Mouse (Mus musculus): ENCODE measurements around the gene Primpol. TPM values are rescaled to one million over a fixed set of nuclear protein-coding genes. Genes with fewer than 3 reads are reported as not detected.

Primpol gene
- total and polyA plus RNA-seq, 3 experiments, result 7.1 to 11.6 TPM; not detected in 1

DNA sequence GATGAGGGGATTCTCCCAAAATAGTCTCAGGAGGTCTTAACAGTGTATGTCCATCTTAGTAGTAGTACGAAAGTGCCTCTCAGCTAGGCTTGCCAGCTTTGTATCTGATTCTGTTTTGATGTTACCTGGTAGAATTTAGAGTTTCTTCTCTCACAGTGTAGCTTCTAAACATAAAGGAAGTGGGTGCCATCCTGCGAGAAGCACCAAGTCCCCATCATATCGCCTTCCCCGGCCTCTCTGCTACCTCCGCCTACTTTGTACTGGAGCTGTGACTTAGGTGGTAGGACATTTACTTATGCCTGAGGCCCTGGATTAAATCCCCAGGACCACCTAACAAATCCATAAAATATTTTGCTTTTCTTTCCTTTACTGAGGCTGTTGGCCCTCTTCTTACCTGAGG is 9.6 kb upstream of the Primpol start:
- TF ChIP-seq CHD2 (IDR thresholded peaks at IDR 0.05; ENCODE audit: low read length) (no peak), ZKSCAN1 (IDR thresholded peaks at IDR 0.05; ENCODE audit: low read depth, low read length) (no peak), TBP (IDR thresholded peaks at IDR 0.05; ENCODE audit: low read depth, low read length) (no peak), JUND (IDR thresholded peaks at IDR 0.05; ENCODE audit: low read depth, low read length) (no peak), ZNF384 (IDR thresholded peaks at IDR 0.05; ENCODE audit: low read depth, low read length) (no peak), POLR2A (IDR thresholded peaks at IDR 0.05; ENCODE audit: control insufficient read depth in 1 of 2, insufficient read depth in 1 of 2, low read depth in 1 of 2, low read length in 2 of 2, poor library complexity in 1 of 2) (no peak), UBTF (IDR thresholded peaks at IDR 0.05; ENCODE audit: borderline replicate concordance, insufficient read depth, low read depth, low read length) (no peak), EP300 (IDR thresholded peaks at IDR 0.05; ENCODE audit: low read depth in 1 of 2, low read length in 2 of 2) (no peak), SMC3 (IDR thresholded peaks at IDR 0.05; ENCODE audit: low read depth, low read length) (no peak), HCFC1 (IDR thresholded peaks at IDR 0.05; ENCODE audit: low read depth, low read length) (no peak), MAX (IDR thresholded peaks at IDR 0.05; ENCODE audit: low read length) (no peak), CHD1 (IDR thresholded peaks at IDR 0.05; ENCODE audit: low read depth, low read length) (no peak), ZC3H11A (IDR thresholded peaks at IDR 0.05; ENCODE audit: low read depth, low read length) (no peak), ELF1 (IDR thresholded peaks at IDR 0.05; ENCODE audit: low read depth, low read length) (no peak), TAL1 (IDR thresholded peaks at IDR 0.05; ENCODE audit: low read length) (no peak), MAZ (IDR thresholded peaks at IDR 0.05; ENCODE audit: low read depth, low read length) (no peak), E2F4 (IDR thresholded peaks at IDR 0.05; ENCODE audit: borderline replicate concordance, low read depth, low read length) (no peak), MYC (IDR thresholded peaks at IDR 0.05; ENCODE audit: low read depth, low read length) (no peak), GATA1 (IDR thresholded peaks at IDR 0.05; ENCODE audit: low read depth, low read length) (no peak), MAFK (IDR thresholded peaks at IDR 0.05; ENCODE audit: borderline replicate concordance, low read depth, low read length) (no peak)
- no peak for DNase-seq (ENCODE audit: low read depth, low spot score)
- Histone ChIP-seq H3K9me3 (replicated peaks; ENCODE audit: insufficient read depth, low read length) (no peaks in the 10 kb centered on the region), H3K79me2 (ENCODE audit: control insufficient read depth, insufficient read depth, low read length, poor library complexity) (peaks cover 59% of the 10 kb centered on the region), H3K4me3 (ENCODE audit: control insufficient read depth in 1 of 2, insufficient read depth in 1 of 2, low read depth in 2 of 2, low read length in 2 of 2) (no peak overlapping the region), H3K36me3 (ENCODE audit: control insufficient read depth in 1 of 2, insufficient read depth in 2 of 2, low read length in 2 of 2) (peaks cover 15 to 41% of the 10 kb centered on the region in 2 experiments), H3K4me1 (ENCODE audit: control insufficient read depth in 1 of 2, insufficient read depth in 2 of 2, low read length in 2 of 2) (peaks cover 17 to 32% of the 10 kb centered on the region in 2 experiments; a peak in 3 of 4 replicates), H3K27ac (ENCODE audit: control insufficient read depth, low read depth, low read length) (no peak overlapping the region), H3K9ac (ENCODE audit: control insufficient read depth, low read depth, low read length, poor library complexity, severe bottlenecking) (no peak overlapping the region), H3K27me3 (ENCODE audit: control insufficient read depth in 1 of 2, insufficient read depth in 2 of 2, low read length in 2 of 2) (no peaks in the 10 kb centered on the region)

DNA sequence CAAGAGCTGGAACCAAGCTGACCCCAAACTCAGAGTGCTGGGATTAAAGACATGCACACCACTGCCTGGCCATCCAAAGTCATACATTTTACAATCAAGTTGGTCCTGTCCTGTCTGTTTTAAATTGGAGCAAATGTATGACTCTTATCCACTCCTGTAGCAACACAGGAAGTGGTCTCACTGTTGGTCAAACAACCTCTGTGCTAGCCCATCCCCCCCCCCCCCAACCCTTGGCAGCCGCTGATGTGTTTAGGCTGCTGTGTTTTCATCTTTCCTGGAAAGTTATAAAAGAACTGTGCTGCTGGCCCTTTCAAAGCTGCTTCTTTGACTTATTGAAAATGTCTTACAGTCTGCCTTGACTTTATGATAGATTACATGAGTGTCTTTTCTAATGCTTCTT is 8.2 kb upstream of the Primpol start:
- no peak overlapping the region for H3K9ac ChIP-seq (ENCODE audit: control insufficient read depth, low read depth, low read length, poor library complexity, severe bottlenecking)
- no peak overlapping the region for H3K4me3 ChIP-seq (ENCODE audit: control insufficient read depth in 1 of 2, insufficient read depth in 1 of 2, low read depth in 2 of 2, low read length in 2 of 2)
- peaks cover 66% of the 10 kb centered on the region for H3K79me2 ChIP-seq (ENCODE audit: control insufficient read depth, insufficient read depth, low read length, poor library complexity)
- H3K36me3 ChIP-seq (ENCODE audit: control insufficient read depth in 1 of 2, insufficient read depth in 2 of 2, low read length in 2 of 2), result peaks cover 15 to 47% of the 10 kb centered on the region in 2 experiments
- H3K9me3 ChIP-seq (replicated peaks; ENCODE audit: insufficient read depth, low read length), result no peaks in the 10 kb centered on the region
- no peaks in the 10 kb centered on the region for H3K27me3 ChIP-seq (ENCODE audit: control insufficient read depth in 1 of 2, insufficient read depth in 2 of 2, low read length in 2 of 2)
- DNase-seq (ENCODE audit: low read depth, low spot score), result no peak
- peaks cover 17 to 33% of the 10 kb centered on the region in 2 experiments; a peak in 3 of 4 replicates for H3K4me1 ChIP-seq (ENCODE audit: control insufficient read depth in 1 of 2, insufficient read depth in 2 of 2, low read length in 2 of 2)
- H3K27ac ChIP-seq (ENCODE audit: control insufficient read depth, low read depth, low read length), result no peak overlapping the region
- TF ChIP-seq CTCF (IDR thresholded peaks at IDR 0.05 in 2 of 3, conservative IDR thresholded peaks at IDR 0.05 in 1 of 3; ENCODE audit: control insufficient read depth in 1 of 3, insufficient read depth in 1 of 3, low read depth in 2 of 3, low read length in 3 of 3, poor library complexity in 1 of 3, severe bottlenecking in 1 of 3) (no peak), ZKSCAN1 (IDR thresholded peaks at IDR 0.05; ENCODE audit: low read depth, low read length) (no peak), ETS1 (IDR thresholded peaks at IDR 0.05; ENCODE audit: low read depth, low read length) (no peak), GATA1 (IDR thresholded peaks at IDR 0.05; ENCODE audit: low read depth, low read length) (no peak), MXI1 (IDR thresholded peaks at IDR 0.05; ENCODE audit: low read depth, low read length) (no peak), ELF1 (IDR thresholded peaks at IDR 0.05; ENCODE audit: low read depth, low read length) (no peak), HCFC1 (IDR thresholded peaks at IDR 0.05; ENCODE audit: low read depth, low read length) (no peak), MAZ (IDR thresholded peaks at IDR 0.05; ENCODE audit: low read depth, low read length) (no peak), TAL1 (IDR thresholded peaks at IDR 0.05; ENCODE audit: low read length) (no peak), RCOR1 (IDR thresholded peaks at IDR 0.05; ENCODE audit: low read depth, low read length) (no peak), UBTF (IDR thresholded peaks at IDR 0.05; ENCODE audit: borderline replicate concordance, insufficient read depth, low read depth, low read length) (no peak), GABPA (IDR thresholded peaks at IDR 0.05; ENCODE audit: low read depth, low read length) (no peak)
